Mouse (Mus musculus) intestine, embryonic 16.5 days (tissue): ENCODE measurements around the gene Zmat3. TPM values are rescaled to one million over a fixed set of nuclear protein-coding genes. Genes with fewer than 3 reads are reported as not detected.

Source experiments
- ATAC-seq: fragments of 200-750 bp; cut with Nextera tagmentation; 2 replicates; pipeline ENCODE4 v1.8.0; 2017; ENCODE audit warnings: moderate TSS enrichment, moderate library complexity
- H3K27ac ChIP-seq: fragments of 300-500 bp; sonication (generic); 2 replicates; pipeline ENCODE4 v1.5.1; 2014; ENCODE audit warnings: mild to moderate bottlenecking, low read length
- H3K27me3 ChIP-seq: fragments of 300-500 bp; sonication (generic); replicated peaks from 2 replicates; pipeline ENCODE4 v1.6.1; 2014; ENCODE audit warnings: low read length, control low read depth, mixed read lengths; ENCODE audit not compliant: control insufficient read depth, insufficient read depth
- H3K36me3 ChIP-seq: fragments of 300-500 bp; sonication (generic); 2 replicates; pipeline ENCODE4 v1.6.1; 2014; ENCODE audit warnings: low read length, control low read depth; ENCODE audit not compliant: control insufficient read depth, insufficient read depth
- H3K4me1 ChIP-seq: fragments of 300-500 bp; sonication (generic); 2 replicates; pipeline ENCODE4 v1.6.1; 2014; ENCODE audit warnings: low read length, control low read depth, mixed read lengths; ENCODE audit not compliant: control insufficient read depth, insufficient read depth
- H3K4me2 ChIP-seq: fragments of 300-500 bp; sonication (generic); 2 replicates; pipeline ENCODE4 v1.6.1; 2014; ENCODE audit warnings: low read depth, low read length, control low read depth
- H3K4me3 ChIP-seq: fragments of 300-500 bp; sonication (generic); 2 replicates; pipeline ENCODE4 v1.5.1; 2014; ENCODE audit warnings: mild to moderate bottlenecking, low read length
- H3K9ac ChIP-seq: fragments of 300-500 bp; sonication (generic); 2 replicates; pipeline ENCODE4 v1.6.1; 2014; ENCODE audit warnings: low read depth, low read length
- H3K9me3 ChIP-seq: fragments of 300-500 bp; sonication (generic); 2 replicates; pipeline ENCODE4 v1.6.1; 2016; ENCODE audit warnings: low read length, control low read depth; ENCODE audit not compliant: control insufficient read depth
- WGBS: fragments of 180-500 bp; shearing (Covaris S2); extraction: QIAGEN DNeasy Blood & Tissue Kit; methylation state at CpG from one replicate; pipeline ENCODE4 v1.1.7; 2014; 5-methylcytosine and 5-hydroxymethylcytosine counted together
- polyA plus RNA-seq: library from polyadenylated mRNA; unstranded; fragments of >200 nt; fragmentation: Nextera tagmentation; extraction: Ambion mirVana; gene quantifications from 2 replicates; pipeline ENCODE4 v1.2.1, GENCODE M21; 2015

Zmat3 gene
- polyA plus RNA-seq, 1 experiment from 2014 or later, result 2.9 TPM

DNA sequence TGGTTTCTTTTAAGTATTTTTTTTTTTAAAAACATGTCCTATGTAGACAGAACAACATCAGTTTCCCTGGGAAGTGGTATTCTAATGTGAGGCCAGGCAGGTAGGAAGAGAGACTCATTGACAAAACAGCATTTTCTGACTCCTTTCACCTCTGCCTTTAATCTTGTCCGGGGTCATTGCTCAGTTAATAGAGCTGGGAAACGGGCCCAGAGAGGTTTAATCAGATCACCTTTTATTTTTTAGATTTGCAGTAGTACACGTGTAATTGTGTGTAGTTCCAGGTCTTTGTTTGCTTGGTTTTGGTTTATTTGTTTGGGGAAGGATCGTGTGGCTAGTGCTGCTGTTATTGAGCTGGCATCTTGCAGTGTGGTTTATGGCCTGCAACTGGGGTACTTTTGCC is 33.6 kb upstream of the Zmat3 start:
- Histone ChIP-seq H3K27me3 (no peaks in the 10 kb centered on the region), H3K36me3 (no peaks in the 10 kb centered on the region), H3K4me2 (no peak overlapping the region), H3K4me1 (peaks cover 23% of the 10 kb centered on the region), H3K9ac (no peak overlapping the region), H3K9me3 (no peaks in the 10 kb centered on the region), H3K4me3 (no peak overlapping the region), H3K27ac (no peak overlapping the region)
- WGBS, result 31% methylated on average over 4 of the region's 4 CpGs
- ATAC-seq, result no peak

DNA sequence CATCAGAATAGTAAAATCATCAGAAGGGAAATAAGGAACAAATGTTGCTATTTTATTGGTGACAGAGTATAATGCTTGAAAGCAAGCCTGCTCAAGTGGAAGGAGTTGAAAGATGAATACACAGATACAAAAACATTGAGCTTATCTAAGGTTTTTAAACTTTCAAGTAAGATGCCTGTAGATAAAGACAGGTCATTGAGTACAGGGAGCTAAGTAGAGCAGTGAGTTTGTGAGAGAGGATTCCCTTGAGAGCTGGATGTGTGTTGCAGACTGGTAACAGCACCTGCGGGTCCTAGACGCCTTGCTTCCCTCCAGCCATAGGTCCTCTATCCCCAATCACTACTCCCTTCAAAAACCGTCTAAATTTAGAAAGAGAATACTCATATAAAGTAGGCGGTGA is 32.8 kb upstream of the Zmat3 start:
- H3K27me3 ChIP-seq, result no peaks in the 10 kb centered on the region
- no peak for ATAC-seq
- peaks cover 21% of the 10 kb centered on the region for H3K4me1 ChIP-seq
- H3K4me2 ChIP-seq, result peak overlapping the region; percentile 30
- H3K9me3 ChIP-seq, result no peaks in the 10 kb centered on the region
- no peaks in the 10 kb centered on the region for H3K36me3 ChIP-seq
- no peak overlapping the region for H3K27ac ChIP-seq
- 19% methylated on average over 4 of the region's 4 CpGs for WGBS
- no peak overlapping the region; the same call in 1 of the 2 replicates for H3K4me3 ChIP-seq
- H3K9ac ChIP-seq, result no peak overlapping the region

DNA sequence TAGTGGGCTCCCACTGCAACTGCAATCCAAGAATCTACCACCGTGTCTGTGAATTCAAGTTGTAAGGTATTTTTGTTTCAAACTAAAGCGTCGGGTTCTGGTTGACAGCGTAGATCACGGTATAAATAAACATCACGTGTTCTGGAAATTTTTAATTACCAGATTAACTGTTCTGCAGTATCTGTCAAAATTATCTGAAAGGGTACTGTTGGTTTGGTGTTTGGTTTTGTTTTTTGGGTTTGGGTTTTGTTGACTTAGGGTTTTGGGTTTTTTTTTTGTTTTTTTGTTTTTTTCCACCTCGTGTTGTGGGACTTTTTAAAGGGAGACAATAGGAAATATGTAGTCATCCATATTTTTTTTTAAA is 32.3 kb upstream of the Zmat3 start:
- peaks cover 21% of the 10 kb centered on the region for H3K4me1 ChIP-seq
- H3K36me3 ChIP-seq, result no peaks in the 10 kb centered on the region
- under 1% methylated on average over 7 of the region's 7 CpGs for WGBS
- no peak for ATAC-seq
- H3K9me3 ChIP-seq, result no peaks in the 10 kb centered on the region
- H3K27ac ChIP-seq, result peak overlapping the region; percentile 99; the same call in 1 of the 2 replicates
- peak overlapping the region; percentile 77 for H3K4me3 ChIP-seq
- peak overlapping the region; percentile 65 for H3K4me2 ChIP-seq
- H3K9ac ChIP-seq, result peak overlapping the region; percentile 87
- no peaks in the 10 kb centered on the region for H3K27me3 ChIP-seq

DNA sequence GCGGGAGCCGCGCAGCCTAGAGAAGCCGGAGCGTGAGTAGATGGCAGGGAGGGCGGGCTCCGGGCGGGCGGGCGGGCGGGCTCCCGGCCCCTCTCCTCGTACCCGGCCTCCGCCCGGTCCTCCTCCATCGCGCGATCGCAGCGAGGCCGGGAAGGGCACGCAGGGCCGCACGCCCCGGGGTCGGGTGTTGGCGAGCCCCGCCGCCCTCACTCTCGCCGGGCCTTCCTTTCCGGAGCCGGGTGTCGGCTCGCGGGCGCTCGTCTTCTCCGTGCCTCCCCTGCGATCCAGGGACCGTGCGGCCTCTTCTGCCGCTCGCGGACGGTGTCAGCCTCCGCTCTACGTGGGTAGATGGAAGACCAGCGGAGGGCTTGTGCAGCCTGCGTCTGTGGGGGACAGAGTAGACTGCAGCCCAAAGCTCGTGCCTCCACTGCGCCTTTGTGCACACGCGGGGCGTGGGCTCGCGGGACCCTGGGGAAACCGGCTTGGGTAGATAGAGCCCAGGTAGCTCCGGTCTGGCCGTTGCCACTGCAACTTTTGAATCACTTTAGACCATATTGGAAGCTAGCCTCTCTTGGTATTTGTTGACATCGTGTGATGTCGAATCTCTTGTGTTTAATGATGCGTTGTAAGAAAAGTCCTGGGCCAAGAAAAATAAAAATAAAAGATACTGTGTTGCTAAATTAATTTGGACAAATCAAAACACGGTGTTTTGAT is 31.8 kb upstream of the Zmat3 start, which contains the start of gene Pik3ca:
Gene Pik3ca, plus strand, starts transcription at position 211 of the 714 bp plus-strand sequence.
- Histone ChIP-seq H3K9me3 (no peaks in the 10 kb centered on the region), H3K36me3 (no peaks in the 10 kb centered on the region), H3K27me3 (no peaks in the 10 kb centered on the region), H3K4me3 (peak within 1 kb of the TSS; percentile 77), H3K9ac (peak within 1 kb of the TSS; percentile 87), H3K27ac (peak within 1 kb of the TSS; percentile 99), H3K4me2 (peak within 1 kb of the TSS; percentile 85), H3K4me1 (peaks cover 21% of the 10 kb centered on the region)
- ATAC-seq, result peak; percentile 71
- 0% methylated on average over 60 of the region's 65 CpGs for WGBS

DNA sequence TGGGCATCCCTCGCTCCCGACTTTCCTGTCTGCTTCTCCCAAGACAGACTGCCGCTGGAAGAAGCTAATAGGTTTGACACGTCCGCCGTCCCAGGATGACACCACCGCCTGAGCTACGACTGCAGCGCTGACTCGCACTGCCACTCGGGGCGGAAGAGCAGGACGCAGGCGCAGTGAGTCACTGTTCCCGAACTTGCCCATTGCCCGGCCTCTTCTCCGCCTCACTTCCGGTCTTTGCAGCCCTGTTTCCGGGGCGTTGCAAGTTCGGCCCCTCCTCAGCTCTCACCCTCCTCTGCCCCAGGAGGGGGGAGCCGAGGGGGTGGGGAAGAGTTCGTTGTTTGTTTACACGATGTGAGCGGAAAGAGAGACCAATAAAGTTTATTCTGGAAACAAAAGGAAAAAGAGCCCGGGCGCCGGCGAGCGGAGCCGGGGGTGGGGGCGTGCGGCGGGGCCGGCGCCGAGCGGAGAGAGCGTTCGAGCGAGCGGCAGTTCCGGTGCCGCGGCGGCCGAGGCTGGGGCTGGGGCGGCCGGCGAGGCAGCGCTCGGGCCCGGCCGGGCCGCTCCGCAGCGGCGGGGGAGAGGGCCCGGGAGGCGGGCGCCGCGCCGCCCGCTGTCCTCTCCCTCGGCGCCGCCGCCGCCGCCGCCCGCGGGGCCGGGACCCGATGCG is 31.1 kb upstream of the Zmat3 start:
- Histone ChIP-seq H3K36me3 (no peaks in the 10 kb centered on the region), H3K4me2 (peak overlapping the region; percentile 85), H3K4me1 (peaks cover 21% of the 10 kb centered on the region), H3K4me3 (peak overlapping the region; percentile 77), H3K9ac (peak overlapping the region; percentile 87), H3K27ac (peak overlapping the region; percentile 99), H3K27me3 (no peaks in the 10 kb centered on the region), H3K9me3 (no peaks in the 10 kb centered on the region)
- under 1% methylated on average over 47 of the region's 77 CpGs for WGBS
- ATAC-seq, result peak; percentile 98

DNA sequence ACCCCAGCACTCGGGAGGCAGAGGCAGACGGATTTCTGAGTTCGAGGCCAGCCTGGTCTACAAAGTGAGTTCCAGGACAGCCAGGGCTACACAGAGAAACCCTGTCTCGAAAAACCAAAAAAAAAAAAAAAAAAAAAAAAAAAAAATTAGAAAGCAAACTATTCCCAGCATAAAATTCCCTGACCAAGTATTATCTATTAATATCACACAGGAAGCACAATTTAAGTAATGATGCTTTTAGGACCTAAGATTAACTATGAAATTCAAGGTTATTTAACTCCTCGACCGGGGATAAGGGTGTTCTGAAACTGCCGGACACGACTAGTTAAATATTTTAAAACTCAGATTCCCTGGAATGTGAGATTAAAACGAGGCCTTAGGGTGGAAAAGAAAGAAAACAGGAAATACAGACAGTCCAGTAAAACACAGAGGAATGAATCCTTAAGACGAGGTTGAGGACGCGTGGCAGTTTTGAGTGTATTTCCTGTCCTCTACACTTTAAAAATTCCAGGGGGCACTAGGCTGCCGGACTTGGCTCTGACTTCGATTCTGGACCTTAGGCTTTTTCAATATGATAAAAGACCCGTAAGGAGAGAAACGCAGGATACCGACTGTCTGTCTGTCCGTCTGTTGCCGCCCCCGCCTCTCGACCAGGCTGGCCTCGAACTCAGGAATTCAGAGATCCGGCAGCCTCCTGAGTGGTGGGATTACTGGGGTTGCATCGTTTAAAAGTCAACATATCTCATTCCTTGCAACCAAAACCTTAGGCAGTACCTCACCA is 30.1 kb upstream of the Zmat3 start:
- Histone ChIP-seq H3K4me1 (peaks cover 18% of the 10 kb centered on the region), H3K4me3 (peak overlapping the region; percentile 77), H3K27ac (peak overlapping the region; percentile 99), H3K9ac (peak overlapping the region; percentile 73), H3K9me3 (no peaks in the 10 kb centered on the region), H3K36me3 (no peaks in the 10 kb centered on the region), H3K27me3 (no peaks in the 10 kb centered on the region), H3K4me2 (peak overlapping the region; percentile 85)
- ATAC-seq, result no peak; the same call in 1 of the 2 replicates
- WGBS, result 18% methylated on average over 23 of the region's 24 CpGs

DNA sequence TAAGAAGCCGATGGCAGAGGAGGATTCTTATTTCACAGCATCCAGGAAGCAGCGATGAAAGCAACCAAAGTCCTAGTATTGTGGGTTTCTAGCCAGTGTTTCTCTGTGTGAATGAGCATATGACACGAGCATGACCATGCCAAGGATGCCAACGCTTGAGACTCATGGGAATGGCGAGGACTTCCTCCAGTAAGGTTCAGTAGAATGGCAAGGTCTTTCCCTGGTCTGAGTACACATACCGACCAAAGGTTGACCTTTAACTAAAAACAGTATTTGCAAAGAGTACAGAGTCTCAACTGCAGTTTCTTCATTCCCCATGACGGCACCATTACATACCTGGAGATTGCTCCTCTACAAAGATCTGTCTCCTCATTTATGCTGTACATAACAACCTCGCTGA is 28.2 kb upstream of the Zmat3 start:
- ATAC-seq, result no peak
- no peaks in the 10 kb centered on the region for H3K9me3 ChIP-seq
- H3K4me3 ChIP-seq, result no peak overlapping the region
- H3K4me1 ChIP-seq, result 0 out of 2 replicates have a peak, but pooled peaks cover 5% of the 10 kb centered on the region
- no peak overlapping the region for H3K4me2 ChIP-seq
- H3K27me3 ChIP-seq, result no peaks in the 10 kb centered on the region
- no peak overlapping the region for H3K9ac ChIP-seq
- no peak overlapping the region for H3K27ac ChIP-seq
- no peaks in the 10 kb centered on the region for H3K36me3 ChIP-seq
- 86% methylated on average over 8 of the region's 8 CpGs for WGBS

DNA sequence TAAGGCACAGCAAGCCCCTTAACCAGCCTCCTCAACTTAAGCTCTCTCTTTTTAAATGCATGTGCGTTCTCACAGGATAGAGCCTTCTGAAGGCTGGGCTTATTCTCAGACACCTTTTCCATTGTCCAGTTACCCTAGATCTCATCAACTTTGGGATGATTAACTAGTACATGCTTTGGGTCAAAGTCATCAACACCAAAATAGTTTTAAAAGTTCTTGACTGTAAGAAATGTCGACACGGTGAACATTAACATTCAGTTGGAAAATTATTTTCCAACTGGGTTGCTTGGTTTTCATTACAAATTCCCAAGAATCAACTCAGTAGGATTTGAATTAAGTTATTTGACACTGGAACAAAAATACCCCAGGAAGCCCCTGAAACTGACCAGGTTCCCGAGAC is 27.0 kb upstream of the Zmat3 start:
- no peak for ATAC-seq
- Histone ChIP-seq H3K4me1 (no peaks in the 10 kb centered on the region), H3K9me3 (no peaks in the 10 kb centered on the region), H3K4me3 (no peak overlapping the region), H3K36me3 (no peaks in the 10 kb centered on the region), H3K27me3 (no peaks in the 10 kb centered on the region), H3K27ac (no peak overlapping the region), H3K9ac (no peak overlapping the region), H3K4me2 (no peak overlapping the region)
- WGBS, result 91% methylated on average over 4 of the region's 4 CpGs

DNA sequence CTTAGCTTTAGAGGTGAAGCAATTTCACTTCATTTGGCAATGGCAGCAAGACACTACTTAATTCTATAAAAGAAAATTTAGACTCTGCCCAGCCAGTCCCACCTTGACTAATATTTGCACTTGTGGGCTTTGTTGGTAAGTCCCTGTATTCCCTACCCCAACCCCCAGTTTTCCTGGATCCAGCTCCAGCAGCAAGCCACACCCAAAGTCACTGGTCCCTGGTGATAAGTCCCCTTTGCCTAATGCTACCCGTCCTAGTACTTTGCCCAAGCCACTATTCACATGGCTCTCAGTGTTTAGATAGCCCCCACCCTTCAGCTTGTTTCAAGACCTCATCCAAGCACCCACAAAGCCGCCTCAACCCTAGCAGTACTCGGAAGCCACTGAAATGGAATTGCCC is 15.7 kb upstream of the Zmat3 start:
- H3K27ac ChIP-seq, result no peak overlapping the region
- H3K9ac ChIP-seq, result no peak overlapping the region
- H3K4me1 ChIP-seq, result no peaks in the 10 kb centered on the region
- no peaks in the 10 kb centered on the region for H3K36me3 ChIP-seq
- WGBS, result 59% methylated on average over 3 of the region's 3 CpGs
- no peaks in the 10 kb centered on the region for H3K9me3 ChIP-seq
- no peak overlapping the region for H3K4me2 ChIP-seq
- ATAC-seq, result peak; percentile 42; the same call in 1 of the 2 replicates
- H3K27me3 ChIP-seq, result no peaks in the 10 kb centered on the region
- H3K4me3 ChIP-seq, result no peak overlapping the region
